Mouse (Mus musculus) liver, embryonic 13.5 days (tissue): Measurements from ENCODE around the gene Ptprd. TPM values are rescaled to one million over a fixed set of nuclear protein-coding genes. Genes with fewer than 3 reads are reported as not detected.

ENCODE experiments used
- ATAC-seq: fragments of 200-750 bp; cut with Nextera tagmentation; 2 replicates; pipeline ENCODE4 v1.8.0; 2017; ENCODE audit warnings: low read depth, mild to moderate bottlenecking, moderate number of reproducible peaks, moderate library complexity
- DNase-seq: peaks from one replicate; pipeline ENCODE4 v3.0.0; 2022
- H3K27ac ChIP-seq: fragments of 300-500 bp; sonication (generic); 2 replicates; pipeline ENCODE4 v1.5.1; 2015; ENCODE audit warnings: moderate library complexity, mild to moderate bottlenecking, inconsistent platforms
- H3K27me3 ChIP-seq: fragments of 300-500 bp; sonication (generic); 2 replicates; pipeline ENCODE4 v1.6.1; 2015; ENCODE audit warnings: mild to moderate bottlenecking, inconsistent platforms
- H3K36me3 ChIP-seq: fragments of 300-500 bp; sonication (generic); 2 replicates; pipeline ENCODE4 v1.6.1; 2015; ENCODE audit warnings: mild to moderate bottlenecking, inconsistent platforms
- H3K4me1 ChIP-seq: fragments of 300-500 bp; sonication (generic); replicated peaks from 2 replicates; pipeline ENCODE4 v1.6.1; 2015; ENCODE audit warnings: inconsistent platforms
- H3K4me2 ChIP-seq: fragments of 300-500 bp; sonication (generic); 2 replicates; pipeline ENCODE4 v1.6.1; 2015; ENCODE audit warnings: inconsistent platforms, mild to moderate bottlenecking, moderate library complexity
- H3K4me3 ChIP-seq: fragments of 300-500 bp; sonication (generic); replicated peaks from 2 replicates; pipeline ENCODE4 v1.5.1; 2015; ENCODE audit warnings: mild to moderate bottlenecking, inconsistent platforms
- H3K9ac ChIP-seq: fragments of 300-500 bp; sonication (generic); 2 replicates; pipeline ENCODE4 v1.6.1; 2015; ENCODE audit warnings: mild to moderate bottlenecking, inconsistent platforms
- H3K9me3 ChIP-seq: fragments of 300-500 bp; sonication (generic); replicated peaks from 2 replicates; pipeline ENCODE4 v1.6.1; 2016; ENCODE audit warnings: inconsistent platforms
- WGBS: fragments of 180-500 bp; shearing (Covaris S2); methylation state at CpG from one replicate; pipeline ENCODE4 v1.1.7; 2015; ENCODE audit not compliant: insufficient replicate concordance; 5-methylcytosine and 5-hydroxymethylcytosine counted together
- polyA plus RNA-seq: library from polyadenylated mRNA; unstranded; fragments of >200 nt; fragmentation: Nextera tagmentation; extraction: Ambion mirVana; gene quantifications from 2 replicates; pipeline ENCODE4 v1.2.1, GENCODE M21; 2015

Gene Ptprd
- polyA plus RNA-seq, 1 experiment from 2014 or later: 1.8 TPM

DNA sequence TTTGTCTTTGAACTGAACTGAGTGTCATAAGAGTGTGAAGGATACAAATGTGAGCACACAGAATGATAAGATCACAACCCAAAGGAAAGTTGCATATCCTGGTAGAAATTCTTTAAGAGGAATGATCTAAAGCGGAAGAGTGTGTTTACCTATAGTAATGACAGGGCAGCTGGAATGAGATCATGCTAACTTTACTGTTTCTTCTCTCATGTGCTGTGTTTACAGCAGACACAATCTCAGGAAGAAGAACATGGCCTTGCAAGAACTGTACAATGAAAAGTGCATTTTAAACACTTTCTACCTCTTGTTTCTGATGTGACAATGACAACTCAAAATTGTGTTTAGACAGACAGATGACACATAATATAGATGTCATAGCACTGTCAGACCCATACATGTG, 1621.0 kb downstream of the Ptprd start:
- DNase-seq (no peak), ATAC-seq (no peak)
- H3K4me1 ChIP-seq: no peaks in the 10 kb centered on the region
- no peak overlapping the region for H3K4me2 ChIP-seq
- no peak overlapping the region for H3K4me3 ChIP-seq
- no peak overlapping the region for H3K27ac ChIP-seq
- H3K27me3 ChIP-seq: no peaks in the 10 kb centered on the region
- no peaks in the 10 kb centered on the region for H3K9me3 ChIP-seq
- WGBS: 72% methylated on average over 1 of the region's 1 CpGs
- H3K36me3 ChIP-seq: no peaks in the 10 kb centered on the region
- H3K9ac ChIP-seq: no peak overlapping the region

DNA sequence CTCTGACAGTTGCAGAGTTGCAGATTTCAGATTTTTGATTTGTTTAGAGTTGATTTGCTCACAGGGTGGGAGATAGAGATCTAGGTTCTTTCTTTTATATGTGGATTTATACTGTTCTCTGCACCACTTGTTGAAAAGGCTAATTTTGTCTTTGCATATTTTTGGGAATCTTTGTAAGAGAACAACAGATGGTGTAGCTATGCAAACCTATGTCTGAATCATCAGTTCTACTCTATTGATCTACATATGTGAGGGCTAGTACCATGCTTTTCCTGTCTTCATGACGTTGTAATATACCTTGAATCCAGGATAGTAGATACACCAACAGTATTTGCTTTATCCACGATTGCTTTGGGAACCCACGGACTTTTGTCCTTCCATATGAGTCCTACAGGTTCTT, 1628.7 kb downstream of the Ptprd start:
- WGBS: 68% methylated on average over 3 of the region's 3 CpGs
- no peak for ATAC-seq
- H3K4me1 ChIP-seq: no peaks in the 10 kb centered on the region
- H3K27me3 ChIP-seq: no peaks in the 10 kb centered on the region
- DNase-seq: no peak
- H3K9me3 ChIP-seq: no peaks in the 10 kb centered on the region
- no peaks in the 10 kb centered on the region for H3K36me3 ChIP-seq
- no peak overlapping the region for H3K4me3 ChIP-seq
- H3K9ac ChIP-seq: no peak overlapping the region
- H3K27ac ChIP-seq: no peak overlapping the region
- H3K4me2 ChIP-seq: no peak overlapping the region

DNA sequence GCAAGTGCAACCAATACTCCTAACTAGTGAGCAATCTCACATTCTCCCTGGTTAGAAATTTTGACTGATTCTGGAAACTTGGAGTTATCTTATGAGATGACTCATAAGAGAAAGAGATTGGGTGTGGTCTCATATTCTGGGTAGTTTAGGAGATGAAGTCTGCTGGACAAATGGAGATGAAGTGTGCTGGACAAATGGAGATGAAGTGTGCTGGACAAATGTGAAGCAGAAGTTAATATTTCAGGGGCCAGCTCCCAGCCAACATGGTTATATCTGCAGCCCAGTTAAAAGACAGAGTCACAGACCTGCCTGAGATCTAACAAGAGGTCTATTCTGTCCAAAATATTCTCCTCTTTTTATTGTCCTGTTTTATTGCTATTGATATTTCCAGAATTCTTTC, 1645.8 kb downstream of the Ptprd start:
- H3K36me3 ChIP-seq: no peaks in the 10 kb centered on the region
- H3K4me3 ChIP-seq: no peak overlapping the region
- H3K27ac ChIP-seq: no peak overlapping the region
- H3K4me2 ChIP-seq: no peak overlapping the region
- DNase-seq: no peak
- ATAC-seq: no peak
- no peaks in the 10 kb centered on the region for H3K9me3 ChIP-seq
- no peak overlapping the region for H3K9ac ChIP-seq
- H3K27me3 ChIP-seq: no peaks in the 10 kb centered on the region
- H3K4me1 ChIP-seq: no peaks in the 10 kb centered on the region

DNA sequence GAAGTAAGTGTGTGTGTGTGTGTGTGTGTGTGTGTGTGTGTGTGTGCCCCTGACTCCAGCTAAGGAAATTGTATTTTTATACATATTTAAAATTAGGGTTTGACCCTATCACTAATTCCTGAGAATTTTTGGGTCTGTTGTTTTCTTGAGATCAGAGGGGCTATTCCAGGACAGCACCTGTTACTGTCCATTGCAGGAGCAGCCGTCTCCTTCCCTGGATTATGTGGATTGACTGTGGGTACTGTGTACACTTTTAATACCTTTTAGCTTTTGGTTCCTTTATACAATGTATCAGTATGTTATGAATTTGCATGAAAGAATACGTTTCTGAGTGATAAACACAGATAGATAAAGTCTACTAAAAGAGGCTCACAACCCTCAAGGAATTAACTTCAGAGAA, 1670.0 kb downstream of the Ptprd start:
- no peaks in the 10 kb centered on the region for H3K27me3 ChIP-seq
- ATAC-seq (no peak), DNase-seq (no peak)
- H3K4me1 ChIP-seq: no peaks in the 10 kb centered on the region
- H3K4me3 ChIP-seq: no peak overlapping the region
- H3K36me3 ChIP-seq: no peaks in the 10 kb centered on the region
- 50% methylated on average over 2 of the region's 2 CpGs for WGBS
- no peaks in the 10 kb centered on the region for H3K9me3 ChIP-seq
- H3K9ac ChIP-seq: no peak overlapping the region
- H3K27ac ChIP-seq: no peak overlapping the region
- no peak overlapping the region for H3K4me2 ChIP-seq

DNA sequence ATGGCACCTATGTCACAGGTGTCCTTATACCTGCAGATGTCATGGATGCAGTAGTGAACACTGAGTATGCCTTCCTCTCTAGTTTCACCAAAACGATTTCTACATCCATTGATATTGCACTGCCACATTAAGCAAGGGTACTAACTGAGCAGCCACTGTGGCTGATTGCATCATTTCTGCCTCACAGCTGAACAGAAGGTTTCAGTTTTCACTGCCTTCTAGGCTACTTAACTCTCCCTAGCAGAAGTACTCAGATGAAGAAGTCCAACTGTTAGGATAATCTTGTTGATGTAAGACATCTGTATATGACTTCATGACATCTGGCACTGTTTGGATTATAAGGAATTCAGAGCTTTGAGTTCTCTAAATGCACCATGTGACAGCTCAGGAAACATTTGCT, 1678.8 kb downstream of the Ptprd start:
- ATAC-seq: no peak
- no peaks in the 10 kb centered on the region for H3K9me3 ChIP-seq
- no peak overlapping the region for H3K4me2 ChIP-seq
- no peaks in the 10 kb centered on the region for H3K4me1 ChIP-seq
- no peak overlapping the region for H3K4me3 ChIP-seq
- no peak overlapping the region for H3K27ac ChIP-seq
- DNase-seq: no peak
- no peak overlapping the region for H3K9ac ChIP-seq
- H3K36me3 ChIP-seq: no peaks in the 10 kb centered on the region
- 54% methylated on average over 1 of the region's 1 CpGs for WGBS
- no peaks in the 10 kb centered on the region for H3K27me3 ChIP-seq

DNA sequence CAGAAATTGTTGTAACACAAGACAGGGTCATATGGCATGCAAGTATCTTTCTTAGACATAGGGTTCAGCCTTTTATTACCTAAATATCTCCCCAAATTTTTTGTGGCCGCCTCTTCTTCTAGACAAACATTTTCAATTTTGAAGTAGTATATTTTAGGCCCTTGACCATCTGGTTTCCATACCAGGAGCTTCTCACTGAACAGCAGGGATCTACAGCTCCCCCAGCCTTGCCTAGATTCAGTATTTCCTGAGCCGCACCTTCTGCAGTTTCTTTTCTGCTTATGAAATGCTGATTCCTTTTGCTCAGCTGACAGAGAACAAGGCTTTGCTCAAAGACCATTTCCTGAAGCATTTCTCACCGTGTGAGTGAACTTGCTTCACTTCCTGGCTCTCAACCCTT, 1686.5 kb downstream of the Ptprd start:
- no peak for ATAC-seq
- 44% methylated on average over 3 of the region's 3 CpGs for WGBS

DNA sequence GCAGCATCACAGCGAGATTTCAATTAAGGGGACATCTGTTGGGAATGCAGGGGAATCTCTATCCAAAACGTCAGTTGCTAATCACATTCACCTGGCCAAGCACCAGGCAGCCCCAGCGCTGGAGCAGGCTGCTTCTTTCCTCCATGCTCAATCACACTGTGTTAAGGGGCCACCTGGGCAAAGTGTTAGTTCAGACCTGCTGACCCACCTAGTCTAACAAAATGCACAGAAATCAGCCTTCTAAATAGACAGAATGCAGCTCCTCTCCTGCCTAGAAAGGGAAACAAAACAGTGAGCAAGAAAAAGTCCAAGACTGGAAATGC, 1708.5 kb downstream of the Ptprd start:
- Histone ChIP-seq H3K36me3 (no peaks in the 10 kb centered on the region), H3K27ac (no peak overlapping the region), H3K4me2 (no peak overlapping the region), H3K4me1 (no peaks in the 10 kb centered on the region), H3K27me3 (no peaks in the 10 kb centered on the region), H3K4me3 (no peak overlapping the region), H3K9ac (no peak overlapping the region), H3K9me3 (no peaks in the 10 kb centered on the region)
- DNase-seq (no peak), ATAC-seq (no peak)
- 22% methylated on average over 3 of the region's 3 CpGs for WGBS

More for the DNA sequence above, 1686.5 kb downstream of the Ptprd start:
- Histone ChIP-seq H3K4me1 (no peaks in the 10 kb centered on the region), H3K9ac (no peak overlapping the region), H3K27ac (no peak overlapping the region), H3K27me3 (no peaks in the 10 kb centered on the region), H3K4me3 (no peak overlapping the region), H3K4me2 (no peak overlapping the region), H3K36me3 (no peaks in the 10 kb centered on the region), H3K9me3 (no peaks in the 10 kb centered on the region)
- no peak for DNase-seq

DNA sequence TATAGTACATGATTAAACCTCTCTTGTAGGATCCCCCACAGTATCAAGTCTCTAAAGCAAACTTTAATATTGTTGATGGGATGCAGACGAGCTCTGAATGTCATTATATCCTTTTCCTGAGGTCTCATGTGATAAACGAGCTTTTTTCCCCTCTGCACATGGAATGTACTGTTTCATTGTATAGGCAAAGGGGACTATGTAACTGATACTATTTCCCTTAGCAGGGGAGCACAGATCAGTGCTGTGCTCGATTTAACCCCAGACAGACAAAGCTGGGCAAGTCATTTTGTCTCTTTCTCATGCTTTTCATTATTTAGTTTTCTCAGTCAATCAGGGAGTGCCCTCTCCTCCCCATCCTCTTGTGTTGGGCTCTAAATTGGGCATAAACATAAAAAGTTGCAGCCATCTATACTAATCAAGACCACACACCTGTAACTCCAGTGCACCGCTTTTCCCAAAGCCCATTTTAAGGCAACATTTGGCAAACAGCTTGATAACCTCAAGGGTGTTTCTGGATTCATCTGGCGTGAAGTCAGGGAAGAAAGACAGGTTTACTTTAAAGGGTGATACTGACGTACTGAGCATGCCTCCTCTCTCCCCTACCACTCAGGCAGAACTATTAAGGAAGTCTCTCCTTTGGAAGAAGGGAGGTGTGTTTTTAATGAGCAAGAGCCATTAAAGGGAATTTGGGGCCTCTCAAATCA, 1709.0 kb downstream of the Ptprd start:
- WGBS: 51% methylated on average over 6 of the region's 6 CpGs
- Histone ChIP-seq H3K27me3 (no peaks in the 10 kb centered on the region), H3K9me3 (no peaks in the 10 kb centered on the region), H3K9ac (no peak overlapping the region), H3K4me2 (no peak overlapping the region), H3K27ac (no peak overlapping the region), H3K4me1 (no peaks in the 10 kb centered on the region), H3K36me3 (no peaks in the 10 kb centered on the region), H3K4me3 (no peak overlapping the region)
- ATAC-seq: no peak
- no peak for DNase-seq

DNA sequence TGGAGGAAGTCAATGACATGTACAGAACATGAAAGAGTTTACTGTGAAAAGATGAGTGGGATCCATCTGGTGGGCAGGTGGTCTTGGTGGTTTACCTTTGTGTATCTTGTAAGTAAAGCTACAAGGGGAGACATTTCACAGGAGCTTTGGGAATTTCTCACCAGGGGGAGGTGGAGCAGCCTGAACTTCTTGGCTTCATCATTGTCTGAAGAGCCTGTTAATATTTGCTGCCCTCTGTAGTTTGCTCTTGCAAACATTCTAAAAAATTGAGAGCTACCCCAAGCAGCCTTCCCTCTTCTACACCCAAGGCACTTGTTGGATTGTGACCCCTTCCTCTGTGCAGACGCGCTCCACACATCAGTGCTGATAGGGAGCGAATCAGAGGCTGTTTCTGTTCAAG, 1725.9 kb downstream of the Ptprd start:
- WGBS: 59% methylated on average over 3 of the region's 3 CpGs
- H3K27ac ChIP-seq: no peak overlapping the region
- H3K27me3 ChIP-seq: no peaks in the 10 kb centered on the region
- H3K4me2 ChIP-seq: no peak overlapping the region
- no peak for DNase-seq
- ATAC-seq: no peak
- H3K9me3 ChIP-seq: no peaks in the 10 kb centered on the region
- H3K4me3 ChIP-seq: no peak overlapping the region
- no peaks in the 10 kb centered on the region for H3K36me3 ChIP-seq
- H3K4me1 ChIP-seq: no peaks in the 10 kb centered on the region
- H3K9ac ChIP-seq: no peak overlapping the region

DNA sequence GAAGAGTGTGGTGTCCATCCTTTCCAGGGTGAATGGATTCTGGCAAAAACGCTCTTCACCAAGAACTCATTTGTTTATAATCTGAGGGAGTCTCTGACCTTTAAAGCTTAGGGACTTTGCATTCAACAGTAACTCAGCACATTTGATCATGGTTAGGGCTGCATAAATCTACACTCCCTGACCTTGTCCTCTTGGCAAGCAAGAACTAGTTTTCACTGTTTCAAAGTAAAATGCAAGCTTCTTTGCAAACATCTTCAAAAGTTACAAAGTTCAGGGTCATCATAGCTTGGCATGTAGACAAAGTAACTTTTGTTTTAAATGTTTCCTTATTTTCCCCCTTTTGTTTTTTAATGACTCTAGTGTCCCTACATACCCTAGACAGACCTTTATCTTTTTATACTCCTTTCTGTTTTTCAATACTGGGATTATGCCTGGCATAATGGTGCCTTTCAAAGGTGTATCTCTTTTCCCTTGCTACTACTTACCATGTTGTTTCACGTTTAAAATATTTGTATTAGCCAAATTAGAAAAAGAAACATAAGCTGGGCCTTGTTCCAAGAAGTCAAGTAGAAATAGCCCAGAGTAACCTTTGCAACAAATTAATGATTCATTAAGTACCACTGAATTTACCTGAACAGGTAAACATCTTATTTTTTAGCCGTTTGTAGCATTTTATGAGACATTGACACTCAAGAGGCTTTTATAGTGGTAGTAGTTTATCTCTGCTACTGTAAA, 1743.2 kb downstream of the Ptprd start:
- H3K4me1 ChIP-seq: no peaks in the 10 kb centered on the region
- no peak overlapping the region for H3K9ac ChIP-seq
- H3K27ac ChIP-seq: no peak overlapping the region
- no peaks in the 10 kb centered on the region for H3K9me3 ChIP-seq
- no peaks in the 10 kb centered on the region for H3K27me3 ChIP-seq
- no peaks in the 10 kb centered on the region for H3K36me3 ChIP-seq
- no peak for ATAC-seq
- H3K4me2 ChIP-seq: no peak overlapping the region
- DNase-seq: no peak
- WGBS: 49% methylated on average over 3 of the region's 3 CpGs
- H3K4me3 ChIP-seq: no peak overlapping the region

DNA sequence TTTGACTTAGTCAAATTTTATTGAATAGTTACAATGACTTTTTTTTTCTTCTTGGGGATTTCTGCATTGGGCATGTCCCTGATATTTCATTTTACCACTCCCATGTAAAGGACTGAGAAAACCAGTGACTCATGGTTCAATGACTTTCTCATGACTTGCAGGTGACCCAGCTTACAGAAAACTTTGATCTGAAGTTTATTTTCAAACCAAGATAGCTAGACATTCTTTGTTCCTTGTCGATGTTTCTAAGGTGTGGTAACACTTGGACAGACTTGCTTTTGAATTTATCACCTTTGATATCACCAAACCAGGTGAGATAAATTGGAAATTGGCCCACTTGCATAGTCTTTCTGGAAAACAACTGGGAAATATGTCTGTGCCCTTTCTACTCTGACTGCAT, 1747.1 kb downstream of the Ptprd start:
- no peak overlapping the region for H3K27ac ChIP-seq
- 55% methylated on average over 1 of the region's 1 CpGs for WGBS
- no peaks in the 10 kb centered on the region for H3K9me3 ChIP-seq
- DNase-seq: no peak
- H3K36me3 ChIP-seq: no peaks in the 10 kb centered on the region
- H3K4me3 ChIP-seq: no peak overlapping the region
- no peak for ATAC-seq
- no peak overlapping the region for H3K4me2 ChIP-seq
- H3K27me3 ChIP-seq: no peaks in the 10 kb centered on the region
- H3K9ac ChIP-seq: no peak overlapping the region
- no peaks in the 10 kb centered on the region for H3K4me1 ChIP-seq

DNA sequence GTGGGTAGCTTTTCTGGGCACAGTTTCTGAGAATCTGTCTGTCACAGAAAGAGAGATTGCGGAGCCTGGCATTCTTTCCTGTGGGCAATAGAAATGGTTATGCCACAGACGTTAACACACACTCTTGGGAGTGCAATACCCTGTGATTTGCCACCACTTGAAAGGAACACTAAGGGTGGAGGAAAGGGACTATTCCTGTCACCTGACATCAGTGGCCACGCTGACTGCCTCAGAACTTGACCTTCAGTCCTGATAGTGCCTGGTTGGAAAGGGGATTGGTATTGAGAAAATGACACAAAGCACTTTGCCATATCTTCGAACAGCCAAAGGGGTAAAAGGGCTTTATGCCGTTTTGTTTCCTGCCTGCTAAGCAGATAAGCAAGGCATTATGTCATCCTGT, 1750.4 kb downstream of the Ptprd start:
- DNase-seq (no peak), ATAC-seq (no peak)
- Histone ChIP-seq H3K4me3 (no peak overlapping the region), H3K36me3 (no peaks in the 10 kb centered on the region), H3K4me1 (no peaks in the 10 kb centered on the region), H3K27ac (no peak overlapping the region), H3K9ac (no peak overlapping the region), H3K4me2 (no peak overlapping the region), H3K27me3 (no peaks in the 10 kb centered on the region), H3K9me3 (no peaks in the 10 kb centered on the region)
- 32% methylated on average over 5 of the region's 5 CpGs for WGBS
